Mouse (Mus musculus): Measurements from ENCODE around the gene Cbl. TPM values are rescaled to one million over a fixed set of nuclear protein-coding genes. Genes with fewer than 3 reads are reported as not detected.

The Cbl gene
- polyA plus RNA-seq, 1 experiment from 2014 or later = 4.9 TPM

DNA sequence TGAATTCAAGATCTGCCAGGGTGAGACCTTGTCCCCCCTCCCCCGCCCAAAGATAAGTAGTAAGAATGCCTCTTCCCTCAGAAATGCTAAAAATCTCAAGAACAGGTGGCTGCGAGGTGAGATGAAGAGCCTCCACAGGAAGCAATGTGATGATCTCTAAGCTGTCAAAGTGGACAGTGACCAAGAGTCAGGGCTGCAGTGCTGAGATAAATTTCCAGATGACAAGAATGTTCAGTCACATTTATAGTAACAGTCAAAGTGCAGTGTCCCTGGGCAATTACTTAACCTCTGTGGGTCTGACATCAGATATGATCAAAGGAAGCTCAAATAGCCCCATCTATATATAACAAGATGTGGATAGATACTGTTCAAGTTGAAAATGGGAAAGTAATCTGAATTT, 56.4 kb downstream of the Cbl start:
- ATAC-seq (ENCODE audit: low FRiP score, low TSS enrichment) (no peak), DNase-seq (ENCODE audit: low spot score) (no peak)
- Histone ChIP-seq H3K4me1 (replicated peaks; ENCODE audit: control insufficient read depth, insufficient read depth) (no peaks in the 10 kb centered on the region), H3K36me3 (ENCODE audit: control insufficient read depth, insufficient read depth, low read length) (no peaks in the 10 kb centered on the region), H3K9ac (ENCODE audit: low read length) (no peak overlapping the region), H3K27ac (replicated peaks) (no peak overlapping the region), H3K4me3 (ENCODE audit: low read depth, low read length) (no peak overlapping the region), H3K4me2 (replicated peaks; ENCODE audit: low read depth) (no peak overlapping the region), H3K9me3 (ENCODE audit: control insufficient read depth, low read length) (no peaks in the 10 kb centered on the region), H3K27me3 (ENCODE audit: control insufficient read depth, insufficient read depth, low read length) (no peaks in the 10 kb centered on the region)
- WGBS = 87% methylated on average over 2 of the region's 2 CpGs
- TF ChIP-seq CTCF (IDR thresholded peaks at IDR 0.05; ENCODE audit: low read depth) (no peak), EP300 (optimal IDR thresholded peaks at IDR 0.05) (no peak)

DNA sequence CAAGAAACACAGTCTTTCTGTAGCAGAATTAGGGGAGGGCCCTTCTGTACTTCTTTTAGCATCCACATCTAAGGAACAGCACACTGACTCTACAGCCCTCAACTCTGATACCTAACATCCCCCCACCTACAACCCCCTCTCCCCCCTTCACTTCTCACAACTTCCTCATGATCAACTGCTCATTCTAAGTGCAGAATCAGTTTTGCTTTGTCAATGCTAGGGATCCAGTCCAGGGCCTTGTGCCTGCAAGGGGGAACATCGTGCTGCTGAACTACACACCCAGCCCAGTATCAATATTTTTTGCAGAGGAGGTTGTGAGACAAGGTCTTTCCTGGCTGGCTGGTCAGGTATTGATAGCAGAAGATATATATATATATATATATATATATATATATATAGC, 57.9 kb downstream of the Cbl start:
- Histone ChIP-seq H3K9ac (ENCODE audit: low read length) (no peak overlapping the region), H3K27ac (replicated peaks) (no peak overlapping the region), H3K4me3 (ENCODE audit: low read depth, low read length) (no peak overlapping the region), H3K27me3 (ENCODE audit: control insufficient read depth, insufficient read depth, low read length) (no peaks in the 10 kb centered on the region), H3K36me3 (ENCODE audit: control insufficient read depth, insufficient read depth, low read length) (peaks cover 7% of the 10 kb centered on the region), H3K9me3 (ENCODE audit: control insufficient read depth, low read length) (no peaks in the 10 kb centered on the region), H3K4me2 (replicated peaks; ENCODE audit: low read depth) (peak overlapping the region; percentile 25; the same call in 1 of the 2 replicates), H3K4me1 (replicated peaks; ENCODE audit: control insufficient read depth, insufficient read depth) (no peaks in the 10 kb centered on the region)
- DNase-seq (ENCODE audit: low spot score) (no peak), ATAC-seq (ENCODE audit: low FRiP score, low TSS enrichment) (no peak)
- 48% methylated on average over 1 of the region's 1 CpGs for WGBS
- no peak for TF ChIP-seq EP300 (optimal IDR thresholded peaks at IDR 0.05)
- TF ChIP-seq CTCF (IDR thresholded peaks at IDR 0.05; ENCODE audit: low read depth) = no peak

DNA sequence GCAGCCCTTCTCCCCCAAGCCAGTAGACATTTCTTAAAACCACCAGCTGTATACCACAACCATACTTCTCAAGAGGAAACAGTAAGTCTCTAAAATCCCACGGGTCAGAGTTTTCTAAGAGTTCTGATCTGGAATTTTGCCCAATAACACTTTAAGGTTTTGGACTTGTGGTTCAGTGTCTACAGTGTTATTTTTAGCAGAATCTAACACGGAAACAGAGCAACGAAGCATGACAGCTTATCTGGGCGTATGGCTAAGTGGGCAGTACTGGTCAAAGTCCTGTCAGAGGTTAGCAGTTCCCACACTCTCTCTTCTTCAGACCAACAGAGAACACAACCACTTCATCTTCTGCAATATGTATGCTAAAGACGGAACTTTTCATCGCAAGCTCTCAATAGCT, 58.3 kb downstream of the Cbl start:
- no peaks in the 10 kb centered on the region for H3K4me1 ChIP-seq (replicated peaks; ENCODE audit: control insufficient read depth, insufficient read depth)
- H3K27me3 ChIP-seq (ENCODE audit: control insufficient read depth, insufficient read depth, low read length) = no peaks in the 10 kb centered on the region
- no peaks in the 10 kb centered on the region for H3K9me3 ChIP-seq (ENCODE audit: control insufficient read depth, low read length)
- no peak for TF ChIP-seq EP300 (optimal IDR thresholded peaks at IDR 0.05)
- TF ChIP-seq CTCF (IDR thresholded peaks at IDR 0.05; ENCODE audit: low read depth) = no peak
- 27% methylated on average over 6 of the region's 6 CpGs for WGBS
- ATAC-seq (ENCODE audit: low FRiP score, low TSS enrichment) (peak; percentile 85), DNase-seq (ENCODE audit: low spot score) (peak; percentile 45)
- H3K9ac ChIP-seq (ENCODE audit: low read length) = no peak overlapping the region
- peak overlapping the region; percentile 25; the same call in 1 of the 2 replicates for H3K4me2 ChIP-seq (replicated peaks; ENCODE audit: low read depth)
- no peak overlapping the region for H3K27ac ChIP-seq (replicated peaks)
- no peak overlapping the region for H3K4me3 ChIP-seq (ENCODE audit: low read depth, low read length)
- peaks cover 7% of the 10 kb centered on the region for H3K36me3 ChIP-seq (ENCODE audit: control insufficient read depth, insufficient read depth, low read length)

DNA sequence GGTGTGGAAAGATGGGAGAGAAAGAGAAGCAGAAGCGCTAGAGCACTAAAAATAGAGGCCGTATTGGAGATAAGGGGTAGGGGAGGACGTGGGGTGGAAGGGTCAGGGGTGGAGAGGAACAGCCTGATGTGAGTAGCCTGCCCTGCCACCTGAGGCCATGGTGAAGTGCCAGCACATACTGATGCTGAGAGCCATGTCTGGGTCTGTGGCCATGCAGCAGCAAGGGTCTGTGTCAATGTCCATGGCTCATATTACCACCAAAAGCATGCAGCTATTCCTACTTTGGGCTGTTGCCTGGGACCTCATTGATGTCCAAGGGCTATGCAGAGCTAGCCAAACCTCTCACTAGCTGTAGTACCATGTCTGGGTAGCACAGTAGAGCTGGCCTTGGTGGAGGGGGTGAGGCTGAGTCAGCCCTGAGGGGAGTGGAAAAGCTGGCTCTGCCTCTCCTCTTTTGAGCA, 63.1 kb downstream of the Cbl start:
- TF ChIP-seq CTCF (IDR thresholded peaks at IDR 0.05; ENCODE audit: low read depth) (no peak), EP300 (optimal IDR thresholded peaks at IDR 0.05) (no peak)
- H3K9ac ChIP-seq (ENCODE audit: low read length) = no peak overlapping the region
- 82% methylated on average over 3 of the region's 3 CpGs for WGBS
- H3K9me3 ChIP-seq (ENCODE audit: control insufficient read depth, low read length) = no peaks in the 10 kb centered on the region
- DNase-seq (ENCODE audit: low spot score) (no peak), ATAC-seq (ENCODE audit: low FRiP score, low TSS enrichment) (peak; percentile 42; the same call in 1 of the 2 replicates)
- no peaks in the 10 kb centered on the region for H3K4me1 ChIP-seq (replicated peaks; ENCODE audit: control insufficient read depth, insufficient read depth)
- H3K27ac ChIP-seq (replicated peaks) = no peak overlapping the region
- H3K36me3 ChIP-seq (ENCODE audit: control insufficient read depth, insufficient read depth, low read length) = peaks cover 7% of the 10 kb centered on the region
- H3K27me3 ChIP-seq (ENCODE audit: control insufficient read depth, insufficient read depth, low read length) = no peaks in the 10 kb centered on the region
- H3K4me2 ChIP-seq (replicated peaks; ENCODE audit: low read depth) = no peak overlapping the region
- no peak overlapping the region for H3K4me3 ChIP-seq (ENCODE audit: low read depth, low read length)

DNA sequence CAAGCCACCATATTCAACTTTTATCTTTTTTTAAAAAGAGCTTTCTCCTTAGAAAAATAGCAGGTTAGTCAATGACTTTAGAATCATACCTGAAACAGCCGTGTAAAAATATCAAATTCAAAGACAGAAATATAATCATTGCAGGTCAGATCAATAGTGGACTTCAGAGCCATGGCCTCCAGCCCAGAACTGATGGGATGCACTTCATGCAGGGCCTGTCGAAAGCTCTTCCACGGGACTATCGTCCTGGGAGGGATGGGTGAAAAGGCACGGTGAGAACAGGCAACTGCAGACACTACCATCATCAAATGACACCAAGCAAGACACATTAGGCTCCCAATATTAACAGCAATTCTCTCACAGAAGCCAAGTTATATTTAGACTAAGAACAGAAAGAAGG, 64.9 kb downstream of the Cbl start:
- WGBS = 79% methylated on average over 5 of the region's 5 CpGs
- H3K27me3 ChIP-seq (ENCODE audit: control insufficient read depth, insufficient read depth, low read length) = no peaks in the 10 kb centered on the region
- TF ChIP-seq CTCF (IDR thresholded peaks at IDR 0.05; ENCODE audit: low read depth) (no peak), EP300 (optimal IDR thresholded peaks at IDR 0.05) (no peak)

DNA sequence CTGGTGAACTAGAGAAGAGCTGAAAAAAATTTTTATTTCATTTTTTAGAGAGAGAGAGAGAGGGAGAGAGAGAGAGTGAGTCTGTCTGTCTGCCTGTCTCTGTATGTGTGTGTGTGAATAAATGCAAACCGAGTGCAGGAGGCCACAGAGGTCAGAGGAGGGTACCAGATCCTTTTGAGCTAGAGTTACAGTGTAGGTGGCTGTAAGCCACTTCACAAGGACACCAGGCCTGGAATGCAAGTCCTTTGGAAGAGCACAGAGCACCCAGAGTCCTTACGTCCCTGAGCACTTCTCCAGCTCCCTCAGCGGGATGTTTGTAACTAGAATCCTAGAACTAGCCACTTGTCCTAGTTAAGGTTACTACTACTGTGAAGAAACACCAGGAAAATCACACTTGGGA, 74.0 kb downstream of the Cbl start:
- H3K4me1 ChIP-seq (replicated peaks; ENCODE audit: control insufficient read depth, insufficient read depth) = no peaks in the 10 kb centered on the region
- no peak for TF ChIP-seq EP300 (optimal IDR thresholded peaks at IDR 0.05)
- no peak for TF ChIP-seq CTCF (IDR thresholded peaks at IDR 0.05; ENCODE audit: low read depth)
- H3K9me3 ChIP-seq (ENCODE audit: control insufficient read depth, low read length) = no peaks in the 10 kb centered on the region
- no peak for ATAC-seq (ENCODE audit: low FRiP score, low TSS enrichment)
- no peak for DNase-seq (ENCODE audit: low spot score)
- no peak overlapping the region for H3K4me3 ChIP-seq (ENCODE audit: low read depth, low read length)
- no peak overlapping the region for H3K4me2 ChIP-seq (replicated peaks; ENCODE audit: low read depth)
- 76% methylated on average over 3 of the region's 3 CpGs for WGBS
- H3K27me3 ChIP-seq (ENCODE audit: control insufficient read depth, insufficient read depth, low read length) = no peaks in the 10 kb centered on the region
- H3K27ac ChIP-seq (replicated peaks) = no peak overlapping the region
- peaks cover 17% of the 10 kb centered on the region for H3K36me3 ChIP-seq (ENCODE audit: control insufficient read depth, insufficient read depth, low read length)
- no peak overlapping the region for H3K9ac ChIP-seq (ENCODE audit: low read length)

More for the DNA sequence above, 64.9 kb downstream of the Cbl start:
- Histone ChIP-seq H3K4me2 (replicated peaks; ENCODE audit: low read depth) (no peak overlapping the region), H3K36me3 (ENCODE audit: control insufficient read depth, insufficient read depth, low read length) (peaks cover 9% of the 10 kb centered on the region), H3K4me1 (replicated peaks; ENCODE audit: control insufficient read depth, insufficient read depth) (no peaks in the 10 kb centered on the region), H3K9me3 (ENCODE audit: control insufficient read depth, low read length) (no peaks in the 10 kb centered on the region), H3K27ac (replicated peaks) (no peak overlapping the region), H3K9ac (ENCODE audit: low read length) (no peak overlapping the region), H3K4me3 (ENCODE audit: low read depth, low read length) (no peak overlapping the region)
- no peak for ATAC-seq (ENCODE audit: low FRiP score, low TSS enrichment)
- DNase-seq (ENCODE audit: low spot score) = no peak
